Mouse (Mus musculus): ENCODE measurements around the gene Lrrc8c. TPM values are rescaled to one million over a fixed set of nuclear protein-coding genes. Genes with fewer than 3 reads are reported as not detected.

Gene Lrrc8c
- total RNA-seq, 2 experiments from 2014 or later = 33.4 to 34.7 TPM

- intact Hi-C loops (cut with DNase I) = loop anchor here (5.0 kb wide), 1 partner anchor 159 kb away; no protein-coding TSS in a partner anchor
- DNase-seq (ENCODE audit: low spot score in 2 of 2) = no peak
Observed at GRCm38 (mm10) chr5:105651561-105651991, 132.4 kb downstream of the Lrrc8c start.

GRCm38 (mm10) chr5:105654237-105655063, 135.3 kb downstream of the Lrrc8c start:
- intact Hi-C loops (cut with DNase I) = loop anchor here (2.0 to 5.0 kb wide), 3 partner anchors 136 to 252 kb away; partner anchors contain the start of gene Lrrc8c
- DNase-seq (ENCODE audit: low spot score in 2 of 2) = peak; percentile 80 to 88

- DNase-seq (ENCODE audit: low spot score in 2 of 2) = no peak
- intact Hi-C loops (cut with DNase I) = loop anchor here (2.0 kb wide), 2 partner anchors 136 to 252 kb away; partner anchors contain the start of gene Lrrc8c
Observed at GRCm38 (mm10) chr5:105655100-105655734, 136.0 kb downstream of the Lrrc8c start.

GRCm38 (mm10) chr5:105661894-105662293, 142.7 kb downstream of the Lrrc8c start:
- DNase-seq (ENCODE audit: low spot score in 2 of 2) = no peak
- intact Hi-C loops (cut with DNase I) = no loop called here

Other genes starting within 250 kb of the Lrrc8c start
- not detected for gene Gm43302, start 225.7 kb upstream of the Lrrc8c start, total RNA-seq (2021)
- under 1 TPM; 0.67 to 0.93 TPM for gene Gbp6, start 225.7 kb upstream of the Lrrc8c start, total RNA-seq (2021)
- gene Lrrc8b, start 103.6 kb upstream of the Lrrc8c start, total RNA-seq (2021) = 100 to 1,000 TPM in 1 of 2 experiments, 10 to 100 TPM in 1; 87.4 to 102 TPM
- gene Lrrc8d, start 180.6 kb downstream of the Lrrc8c start, total RNA-seq (2021) = 10 to 100 TPM; 38.7 to 39.1 TPM